In genomic region chr6:113306986-113307349, GRCm38 (mm10) we compare ENCODE assay signal across 8 mouse cellular contexts. TPM values are rescaled to one million over a fixed set of nuclear protein-coding genes. Genes with fewer than 3 reads are reported as not detected.
A peak's percentile ranks its signal among the peaks of the same experiment; 100 is the strongest.
DNase-seq lines count a peak whose midpoint lies in the region; ATAC-seq and TF ChIP-seq lines count a peak whose summit lies in the region.

Gene Brpf1 (plus strand): TSS chr6:113307137.

- peak within 1 kb of the TSS; percentile 100 for H3K27ac ChIP-seq in gastrocnemius, adult 2 months
- peak within 1 kb of the TSS; percentile 77 for H3K27ac ChIP-seq in CH12.LX (ENCODE audit: insufficient read depth, low read depth)
- peak within 1 kb of the TSS; percentile 99 for H3K27ac ChIP-seq in embryonic facial prominence, embryonic 15.5 days (replicated peaks)
- peak within 1 kb of the TSS; percentile 100 for H3K27ac ChIP-seq in hindbrain, embryonic 10.5 days
- peak within 1 kb of the TSS; percentile 99 for H3K27ac ChIP-seq in limb, embryonic 15.5 days
- H3K27ac ChIP-seq in stomach, embryonic 14.5 days (ENCODE audit: low read length): peak within 1 kb of the TSS; percentile 97

- peak within 1 kb of the TSS; percentile 90 for H3K9ac ChIP-seq in CH12.LX (ENCODE audit: insufficient read depth, low read depth)
- H3K9ac ChIP-seq in embryonic facial prominence, embryonic 15.5 days: peak within 1 kb of the TSS; percentile 98
- H3K9ac ChIP-seq in limb, embryonic 15.5 days: peak within 1 kb of the TSS; percentile 99
- peak within 1 kb of the TSS; percentile 97 for H3K9ac ChIP-seq in stomach, embryonic 14.5 days (replicated peaks; ENCODE audit: low read depth, low read length)

- H3K4me3 ChIP-seq in gastrocnemius, adult 2 months: peak within 1 kb of the TSS; percentile 94
- peak within 1 kb of the TSS; percentile 91 to 98 (median 97) for H3K4me3 ChIP-seq in CH12.LX (replicated peaks in 1 of 3; ENCODE audit: low read depth in 2 of 3, low read length in 2 of 3, poor library complexity in 1 of 3)
- H3K4me3 ChIP-seq in embryonic facial prominence, embryonic 15.5 days (replicated peaks): peak within 1 kb of the TSS; percentile 100
- peak within 1 kb of the TSS; percentile 98 for H3K4me3 ChIP-seq in hindbrain, embryonic 10.5 days
- H3K4me3 ChIP-seq in limb, embryonic 15.5 days: peak within 1 kb of the TSS; percentile 99
- H3K4me3 ChIP-seq in stomach, embryonic 14.5 days (ENCODE audit: low read depth, low read length): peak within 1 kb of the TSS; percentile 99

- peak within 1 kb of the TSS; percentile 95 for H3K4me2 ChIP-seq in CH12.LX (ENCODE audit: insufficient read depth, low read depth, poor library complexity, severe bottlenecking)
- peak within 1 kb of the TSS; percentile 96 for H3K4me2 ChIP-seq in embryonic facial prominence, embryonic 15.5 days (replicated peaks)
- peak within 1 kb of the TSS; percentile 94 for H3K4me2 ChIP-seq in limb, embryonic 15.5 days
- H3K4me2 ChIP-seq in stomach, embryonic 14.5 days (replicated peaks; ENCODE audit: low read depth, low read length): peak within 1 kb of the TSS; percentile 96

- H3K79me2 ChIP-seq in CH12.LX (replicated peaks; ENCODE audit: control insufficient read depth, extremely low read depth, insufficient read depth, poor library complexity, severe bottlenecking): peaks cover 36% of the 10 kb centered on the region

- TF ChIP-seq RAD21 in CH12.LX (IDR thresholded peaks at IDR 0.05; ENCODE audit: low read depth, low read length): no peak

- DNase-seq in gastrocnemius, adult 2 months: no peak
- DNase-seq in gastrocnemius, postnatal 36 days: no peak
- DNase-seq in CH12.LX (ENCODE audit: extremely low read depth): no peak
- DNase-seq in hindbrain, embryonic 10.5 days (ENCODE audit: low spot score): no peak
- DNase-seq in cerebellum, postnatal 10 days: no peak

- dilution Hi-C loops in CH12.LX (cut with MboI; ENCODE audit: extremely low pct_ligation_motif_present, extremely low pct_unique_long_range_greater_than_20kb, low sequenced_read_pairs): no loop called here

- in situ Hi-C loops in CH12.LX (cut with MboI; ENCODE audit: low pct_ligation_motif_present, low pct_unique_long_range_greater_than_20kb, low sequenced_read_pairs): loop anchor here (10.0 to 25.0 kb wide), 2 partner anchors 262 to 595 kb away; partner anchors contain the start of gene Thumpd3

- peak; percentile 63 for ATAC-seq in embryonic facial prominence, embryonic 15.5 days (ENCODE audit: insufficient number of reproducible peaks, low FRiP score, low TSS enrichment, low read depth)
- ATAC-seq in limb, embryonic 15.5 days (ENCODE audit: insufficient number of reproducible peaks, low FRiP score, low TSS enrichment, low read depth): peak; percentile 40; the same call in 1 of the 2 replicates
- peak; percentile 36; the same call in 1 of the 2 replicates for ATAC-seq in stomach, embryonic 14.5 days (ENCODE audit: insufficient number of reproducible peaks, insufficient read depth, low FRiP score, low read depth)

- TF ChIP-seq EP300 in CH12.LX (IDR thresholded peaks at IDR 0.05; ENCODE audit: low read length): no peak

- intact Hi-C loops in gastrocnemius, adult 2 months (cut with DNase I): loop anchor here (5.0 kb wide), 1 partner anchor 270 kb away; no protein-coding TSS in a partner anchor
- intact Hi-C loops in gastrocnemius, postnatal 36 days (cut with DNase I): loop anchor here (5.0 to 10.0 kb wide), 3 partner anchors 70 to 262 kb away; partner anchors contain the start of genes Mtmr14, Setd5 and Thumpd3

- H3K4me1 ChIP-seq in CH12.LX (ENCODE audit: control insufficient read depth in 1 of 2, insufficient read depth in 2 of 2): peaks cover 10 to 37% of the 10 kb centered on the region in 2 experiments
- peaks cover 22% of the 10 kb centered on the region for H3K4me1 ChIP-seq in embryonic facial prominence, embryonic 15.5 days
- H3K4me1 ChIP-seq in hindbrain, embryonic 10.5 days (replicated peaks): peaks cover 34% of the 10 kb centered on the region
- peaks cover 22% of the 10 kb centered on the region for H3K4me1 ChIP-seq in limb, embryonic 15.5 days
- peaks cover 6% of the 10 kb centered on the region for H3K4me1 ChIP-seq in stomach, embryonic 14.5 days (ENCODE audit: control insufficient read depth, insufficient read depth, low read length)

- TF ChIP-seq CTCF in gastrocnemius, adult 2 months (IDR thresholded peaks at IDR 0.05): peak; percentile 19
- TF ChIP-seq CTCF in CH12.LX (conservative IDR thresholded peaks at IDR 0.05 in 1 of 2, IDR thresholded peaks at IDR 0.05 in 1 of 2; ENCODE audit: low read depth in 2 of 2, low read length in 2 of 2): no peak

- H3K36me3 ChIP-seq in CH12.LX (replicated peaks in 1 of 2; ENCODE audit: control insufficient read depth in 1 of 2, insufficient read depth in 1 of 2, low read length in 1 of 2): peaks cover 13 to 23% of the 10 kb centered on the region in 2 experiments
- H3K36me3 ChIP-seq in embryonic facial prominence, embryonic 15.5 days: peaks cover 18% of the 10 kb centered on the region
- peaks cover 26% of the 10 kb centered on the region for H3K36me3 ChIP-seq in hindbrain, embryonic 10.5 days
- H3K36me3 ChIP-seq in limb, embryonic 15.5 days: peaks cover 16% of the 10 kb centered on the region
- peaks cover 17% of the 10 kb centered on the region for H3K36me3 ChIP-seq in stomach, embryonic 14.5 days (ENCODE audit: control insufficient read depth, insufficient read depth, low read length)

- peak; percentile 74 for TF ChIP-seq POLR2A in CH12.LX (IDR thresholded peaks at IDR 0.05; ENCODE audit: low read depth, low read length)

- H3K9me3 ChIP-seq in CH12.LX (replicated peaks; ENCODE audit: low read length): no peaks in the 10 kb centered on the region
- H3K9me3 ChIP-seq in embryonic facial prominence, embryonic 15.5 days (replicated peaks): no peaks in the 10 kb centered on the region
- H3K9me3 ChIP-seq in hindbrain, embryonic 10.5 days: no peaks in the 10 kb centered on the region
- H3K9me3 ChIP-seq in limb, embryonic 15.5 days: no peaks in the 10 kb centered on the region
- no peaks in the 10 kb centered on the region for H3K9me3 ChIP-seq in stomach, embryonic 14.5 days (ENCODE audit: control insufficient read depth, low read depth, low read length)

- H3K27me3 ChIP-seq in CH12.LX (replicated peaks): no peaks in the 10 kb centered on the region
- no peaks in the 10 kb centered on the region for H3K27me3 ChIP-seq in embryonic facial prominence, embryonic 15.5 days
- H3K27me3 ChIP-seq in hindbrain, embryonic 10.5 days (ENCODE audit: insufficient read depth, poor library complexity, severe bottlenecking): no peaks in the 10 kb centered on the region
- no peaks in the 10 kb centered on the region for H3K27me3 ChIP-seq in limb, embryonic 15.5 days
- no peaks in the 10 kb centered on the region for H3K27me3 ChIP-seq in stomach, embryonic 14.5 days (ENCODE audit: control insufficient read depth, insufficient read depth, low read length)

- 0% methylated on average over 32 of the region's 32 CpGs for WGBS in embryonic facial prominence, embryonic 15.5 days
- WGBS in hindbrain, embryonic 10.5 days: under 1% methylated on average over 32 of the region's 32 CpGs
- WGBS in limb, embryonic 15.5 days: under 1% methylated on average over 32 of the region's 32 CpGs
- WGBS in stomach, embryonic 14.5 days: 0% methylated on average over 32 of the region's 32 CpGs

TF ChIP-seq in CH12.LX, 34 proteins besides CTCF, POLR2A, EP300 and RAD21 (continues in another document):
- TF ChIP-seq NELFE (IDR thresholded peaks at IDR 0.05; ENCODE audit: low read depth, low read length) (no peak; the same call in 1 of the 2 replicates), CHD1 (IDR thresholded peaks at IDR 0.05; ENCODE audit: low read depth, low read length) (no peak), MXI1 (IDR thresholded peaks at IDR 0.05; ENCODE audit: low read depth, low read length) (no peak; the same call in 1 of the 2 replicates), MAFK (IDR thresholded peaks at IDR 0.05; ENCODE audit: insufficient replicate concordance, low read length) (no peak), ZKSCAN1 (IDR thresholded peaks at IDR 0.05; ENCODE audit: borderline replicate concordance, low read depth, low read length) (no peak), MAX (IDR thresholded peaks at IDR 0.05; ENCODE audit: low read length) (peak; percentile 51; the same call in 1 of the 2 replicates), SMC3 (IDR thresholded peaks at IDR 0.05; ENCODE audit: low read depth, low read length) (no peak), MYC (IDR thresholded peaks at IDR 0.05; ENCODE audit: low read depth, low read length) (peak; percentile 74), MAZ (IDR thresholded peaks at IDR 0.05; ENCODE audit: low read depth, low read length) (no peak), E2F4 (IDR thresholded peaks at IDR 0.05; ENCODE audit: insufficient replicate concordance, low read depth, low read length) (no peak), ZC3H11A (IDR thresholded peaks at IDR 0.05; ENCODE audit: low read depth, low read length) (peak; percentile 100), GABPA (IDR thresholded peaks at IDR 0.05; ENCODE audit: insufficient replicate concordance, low read depth, low read length) (no peak), BHLHE40 (IDR thresholded peaks at IDR 0.05; ENCODE audit: low read depth, low read length) (peak; percentile 77), HCFC1 (IDR thresholded peaks at IDR 0.05; ENCODE audit: low read depth, low read length) (peak; percentile 86), TCF12 (IDR thresholded peaks at IDR 0.05; ENCODE audit: low read depth, low read length) (peak; percentile 66), TBP (conservative IDR thresholded peaks at IDR 0.05; ENCODE audit: low read depth, low read length) (peak; percentile 55; the same call in 1 of the 2 replicates), KAT2A (IDR thresholded peaks at IDR 0.05; ENCODE audit: insufficient replicate concordance, low read length) (peak; percentile 60; the same call in 1 of the 2 replicates), NRF1 (IDR thresholded peaks at IDR 0.05; ENCODE audit: low read depth, low read length) (no peak), USF2 (conservative IDR thresholded peaks at IDR 0.05; ENCODE audit: low read depth, low read length) (no peak), MEF2A (IDR thresholded peaks at IDR 0.05; ENCODE audit: borderline replicate concordance, low read depth, low read length) (no peak; the same call in 1 of the 2 replicates)

RNA-seq across cellular contexts. Expression of gene Brpf1, which starts in this region (rescaled TPM):
- 10 to 100 TPM; 10.2 to 10.3 TPM for total RNA-seq in gastrocnemius, adult 2 months (2021)
- 10 to 100 TPM in 1 of 2 experiments, 1 to 10 TPM in 1; 8.3 to 10.5 TPM for total RNA-seq in gastrocnemius, postnatal 36 days (2021)
- total RNA-seq in CH12.LX (2012; rRNA removed) (24.5 and 26.5 TPM in 2 replicates), CH12.LX (2014; rRNA removed) (13.7 TPM in 2 replicates)
- 26.7 and 28.1 TPM in 2 replicates for polyA plus RNA-seq in CH12.LX (2012; ENCODE audit: insufficient read length, low read depth)
- 18.0 and 22.9 TPM in 2 replicates for polyA plus RNA-seq in embryonic facial prominence, embryonic 15.5 days (2015; fragmentation: Nextera tagmentation; extraction: Ambion mirVana)
- 25.4 and 26.9 TPM in 2 replicates for polyA plus RNA-seq in hindbrain, embryonic 10.5 days (2016; fragmentation: Nextera tagmentation; extraction: Ambion mirVana)
- 15.1 and 16.1 TPM in 2 replicates for polyA plus RNA-seq in limb, embryonic 15.5 days (2015; fragmentation: Nextera tagmentation; extraction: Ambion mirVana)
- polyA plus RNA-seq in stomach, embryonic 14.5 days (2014; fragmentation: Nextera tagmentation; extraction: Ambion mirVana): 20.1 and 21.1 TPM in 2 replicates
